Mouse (Mus musculus) heart, adult 2 months (tissue): ENCODE data around the gene Bmx.

Experiments
- CTCF ChIP-seq: fragments of 200-600 bp; IDR thresholded peaks from 2 replicates; pipeline ENCODE4 v1.8.1; 2022; ENCODE audit warnings: antibody characterized with exemption, mild to moderate bottlenecking, moderate library complexity
- EP300 ChIP-seq: fragments of 200-500 bp; IDR thresholded peaks from 2 replicates; pipeline ENCODE4 v1.6.1; 2011; ENCODE audit warnings: low read depth, low read length, control low read depth; ENCODE audit not compliant: insufficient read depth
- POLR2A ChIP-seq: fragments of 200-500 bp; IDR thresholded peaks from 2 replicates; pipeline ENCODE4 v1.6.1; 2011; ENCODE audit warnings: mild to moderate bottlenecking, low read depth, low read length, control low read depth; ENCODE audit not compliant: insufficient read depth

GRCm38 (mm10) chrX:164197679-164198078, 60.3 kb downstream of the Bmx start:
- TF ChIP-seq POLR2A: no peak
- TF ChIP-seq CTCF: no peak
- no peak for TF ChIP-seq EP300
